Mouse (Mus musculus) cerebellum, adult 2 months (tissue): Measurements from ENCODE around the gene Gigyf2. TPM values are rescaled to one million over a fixed set of nuclear protein-coding genes. Genes with fewer than 3 reads are reported as not detected.

ENCODE experiments used
- DNase-seq, 2 experiments: peaks; one replicate each; pipeline ENCODE4 v3.0.0; 2021
- H3K27ac ChIP-seq: fragments of 200-500 bp; 2 replicates; pipeline ENCODE4 v1.5.1; 2012; ENCODE audit warnings: low read length, control low read depth, inconsistent platforms; ENCODE audit not compliant: insufficient read depth
- H3K27me3 ChIP-seq: fragments of 200-500 bp; 2 replicates; pipeline ENCODE4 v1.6.1; 2012; ENCODE audit warnings: inconsistent platforms, mild to moderate bottlenecking, low read length, moderate library complexity; ENCODE audit not compliant: control insufficient read depth, insufficient read depth
- H3K4me1 ChIP-seq: fragments of 200-500 bp; 2 replicates; pipeline ENCODE4 v1.6.1; 2011; ENCODE audit warnings: low read length; ENCODE audit not compliant: control insufficient read depth, insufficient read depth
- H3K4me3 ChIP-seq: fragments of 200-500 bp; replicated peaks from 2 replicates; pipeline ENCODE3; 2011; ENCODE audit warnings: mild to moderate bottlenecking, low read depth, low read length, control low read depth; ENCODE audit not compliant: insufficient read depth
- CTCF ChIP-seq: fragments of 200-500 bp; IDR thresholded peaks from 2 replicates; pipeline ENCODE4 v1.5.1; 2011; ENCODE audit warnings: low read depth, mild to moderate bottlenecking, control low read depth, low read length, moderate library complexity, borderline replicate concordance; ENCODE audit not compliant: insufficient read depth
- POLR2A ChIP-seq: fragments of 200-500 bp; IDR thresholded peaks from 2 replicates; pipeline ENCODE4 v1.6.1; 2011; ENCODE audit warnings: low read length, control low read depth, borderline replicate concordance; ENCODE audit not compliant: insufficient read depth
- WGBS: fragments of 180-500 bp; shearing (Covaris S2); methylation state at CpG from one replicate; pipeline ENCODE4 v1.1.7; 2018; 5-methylcytosine and 5-hydroxymethylcytosine counted together
- polyA plus RNA-seq: library from polyadenylated mRNA; depleted of rRNA; stranded (reverse); fragments of >200 nt; gene quantifications from 2 replicates; pipeline ENCODE4 v1.2.3, GENCODE M21; 2012

Gigyf2 gene
- polyA plus RNA-seq, 1 experiment = 63.1 TPM

DNA sequence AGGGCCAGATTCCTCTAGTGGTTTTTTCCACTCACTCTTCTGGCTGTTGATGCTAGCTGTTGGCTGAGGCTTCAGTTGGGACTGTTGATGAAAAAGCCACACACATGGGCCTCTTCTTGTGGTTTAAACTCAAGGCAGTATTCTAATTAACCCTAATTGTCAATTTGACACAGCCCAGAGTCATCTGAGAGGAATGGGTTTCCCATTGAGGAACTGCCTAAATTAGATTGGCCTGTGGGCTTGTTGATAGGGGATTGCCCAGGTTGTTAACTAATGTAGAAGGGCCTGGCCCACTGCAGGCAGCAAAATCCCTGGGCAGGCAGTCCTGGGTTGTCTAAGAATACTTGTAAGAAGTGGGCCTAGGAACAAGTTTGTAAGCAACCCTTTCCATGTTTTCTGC is 2.1 kb upstream of the Gigyf2 start:
- no peaks in the 10 kb centered on the region; the same call in 1 of the 2 replicates for H3K4me1 ChIP-seq
- H3K27me3 ChIP-seq = no peaks in the 10 kb centered on the region
- H3K27ac ChIP-seq = no peak overlapping the region
- H3K4me3 ChIP-seq = no peak overlapping the region
- no peak for DNase-seq
- no peak for TF ChIP-seq POLR2A
- no peak for TF ChIP-seq CTCF

DNA sequence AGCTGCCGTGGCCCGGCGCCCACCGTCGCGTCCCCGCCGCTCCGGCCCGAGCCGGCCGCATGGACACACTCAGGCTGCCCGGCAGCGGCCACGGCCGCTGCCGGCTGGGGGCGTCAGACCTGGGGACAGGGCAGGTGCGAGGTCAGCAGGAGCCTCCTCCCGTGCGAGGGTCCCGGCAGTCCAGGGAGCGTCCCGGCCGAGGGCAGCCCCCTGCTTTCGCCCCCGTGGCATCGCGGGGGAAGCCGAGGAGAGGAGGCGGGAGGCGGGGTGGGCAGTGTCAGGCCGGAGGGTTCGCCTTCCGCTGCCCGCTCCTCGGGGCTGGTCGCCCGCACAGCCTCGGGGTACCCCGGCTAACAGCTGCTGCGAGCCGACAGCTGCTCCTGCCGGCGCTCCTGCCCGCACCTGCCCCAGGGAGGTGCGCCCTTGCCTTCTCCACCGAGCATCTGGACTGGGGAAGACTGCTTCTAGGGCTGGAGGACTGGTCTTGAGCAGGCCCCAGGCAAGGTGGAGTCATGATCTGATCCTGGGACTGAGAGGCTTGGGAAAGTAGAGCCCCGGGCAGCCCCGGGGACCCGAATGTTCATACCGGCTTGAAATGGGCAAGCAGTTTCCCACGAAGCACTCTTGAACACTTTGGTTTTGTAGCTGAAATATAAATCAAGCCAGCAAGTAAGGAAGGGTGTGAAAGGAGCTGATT is 515 bp downstream of the Gigyf2 start:
- H3K4me1 ChIP-seq = peaks cover 2% of the 10 kb centered on the region; the same call in 1 of the 2 replicates
- WGBS = under 1% methylated on average over 52 of the region's 53 CpGs
- peak overlapping the region; percentile 35 for H3K27ac ChIP-seq
- H3K27me3 ChIP-seq = no peaks in the 10 kb centered on the region
- H3K4me3 ChIP-seq = peak overlapping the region; percentile 69
- DNase-seq = no peak
- TF ChIP-seq POLR2A (no peak), CTCF (no peak)

DNA sequence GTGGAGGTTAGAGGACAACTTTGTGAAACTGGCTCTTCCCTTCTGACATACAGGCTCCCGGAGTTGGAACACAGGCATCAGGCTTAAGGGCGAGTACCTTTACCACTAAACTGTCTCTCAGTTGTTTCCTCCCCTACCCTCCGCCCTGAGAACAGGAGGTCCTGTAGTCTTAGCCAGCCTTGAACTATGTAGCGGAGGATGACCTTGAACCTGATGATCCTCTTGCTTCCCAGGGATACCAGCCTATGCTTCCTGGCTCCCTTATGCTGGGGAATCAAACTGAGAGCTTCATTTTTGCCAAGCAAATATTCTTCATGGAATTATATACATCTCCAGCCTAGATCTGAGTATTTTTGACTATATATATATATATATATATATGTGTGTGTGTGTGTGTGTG is 5.0 kb downstream of the Gigyf2 start:
- no peak overlapping the region for H3K27ac ChIP-seq
- 96% methylated on average over 4 of the region's 4 CpGs for WGBS
- H3K4me3 ChIP-seq = no peak overlapping the region
- no peaks in the 10 kb centered on the region for H3K27me3 ChIP-seq
- no peak for DNase-seq
- peaks cover 2% of the 10 kb centered on the region; the same call in 1 of the 2 replicates for H3K4me1 ChIP-seq
- TF ChIP-seq CTCF = no peak
- TF ChIP-seq POLR2A = no peak

DNA sequence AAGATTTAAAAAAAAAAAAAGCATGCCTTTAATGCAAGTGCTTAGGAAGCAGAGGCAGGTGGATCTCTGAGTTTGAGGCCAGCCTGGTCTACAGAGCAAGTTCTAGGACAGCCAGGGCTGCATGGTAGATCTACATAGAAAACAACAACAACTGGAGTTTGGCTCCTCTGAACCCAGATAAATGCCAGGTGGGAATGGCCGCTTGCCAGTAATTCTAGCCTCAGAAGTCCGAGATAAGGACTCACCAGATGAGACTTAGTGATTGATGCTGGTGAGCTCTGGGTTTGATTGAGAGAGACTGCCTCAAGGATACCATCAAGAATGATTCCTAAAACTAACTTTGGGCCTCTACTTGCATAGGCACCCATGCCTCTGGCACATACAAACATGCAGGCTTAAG is 23.8 kb downstream of the Gigyf2 start:
- Histone ChIP-seq H3K4me1 (no peaks in the 10 kb centered on the region), H3K4me3 (no peak overlapping the region), H3K27ac (no peak overlapping the region), H3K27me3 (no peaks in the 10 kb centered on the region)
- no peak for TF ChIP-seq POLR2A
- no peak for TF ChIP-seq CTCF
- 54% methylated on average over 2 of the region's 2 CpGs for WGBS
- peak in 1 of 2 experiments; percentile 17 for DNase-seq

DNA sequence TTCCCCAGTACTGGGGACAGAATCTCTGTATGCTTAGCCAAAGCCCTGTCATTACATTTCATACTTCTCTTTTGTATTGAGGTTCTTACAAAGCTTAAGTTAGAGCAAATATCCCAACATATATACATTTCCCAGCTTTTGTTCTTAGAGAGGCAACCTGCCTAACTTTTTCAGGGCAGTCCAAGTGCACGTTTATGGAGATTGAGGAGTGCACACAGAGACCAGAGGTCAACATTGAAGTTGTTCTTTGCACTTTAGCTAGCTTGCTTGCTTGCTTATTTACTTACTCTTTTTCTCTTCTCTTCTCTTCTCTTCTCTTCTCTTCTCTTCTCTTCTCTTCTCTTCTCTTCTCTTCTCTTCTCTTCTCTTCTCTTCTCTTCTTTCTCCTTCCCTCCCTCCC is 33.5 kb downstream of the Gigyf2 start:
- WGBS = 72% methylated on average over 1 of the region's 1 CpGs
- no peak for DNase-seq
- no peak overlapping the region for H3K27ac ChIP-seq
- no peaks in the 10 kb centered on the region for H3K4me1 ChIP-seq
- H3K27me3 ChIP-seq = no peaks in the 10 kb centered on the region
- no peak for TF ChIP-seq POLR2A
- no peak for TF ChIP-seq CTCF
- no peak overlapping the region for H3K4me3 ChIP-seq

DNA sequence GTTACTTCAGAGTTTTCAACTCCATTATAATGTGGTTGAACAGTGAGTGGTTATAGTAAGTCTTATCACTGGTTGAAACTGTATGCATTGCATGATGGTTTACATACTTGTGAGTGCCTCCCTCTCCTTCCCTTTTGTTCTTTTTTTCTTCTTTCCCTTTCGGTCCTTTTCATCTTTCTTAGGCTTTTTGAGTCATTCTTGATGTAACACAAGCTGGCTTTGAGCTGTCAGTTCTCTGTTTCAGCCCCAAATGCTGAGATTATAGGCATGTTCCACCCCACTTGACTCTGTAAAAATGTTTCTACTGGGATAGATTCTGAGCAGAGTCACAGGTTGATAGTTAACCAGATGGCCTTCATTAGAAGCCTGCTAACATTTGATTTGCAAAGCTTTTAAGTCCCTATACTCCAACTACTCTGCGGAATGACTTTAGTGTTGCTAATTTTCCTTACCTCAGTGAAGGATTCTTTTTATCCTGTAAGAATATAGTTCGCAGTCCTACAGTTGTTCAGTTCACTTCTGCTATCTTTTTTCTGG is 51.3 kb downstream of the Gigyf2 start:
- no peaks in the 10 kb centered on the region for H3K27me3 ChIP-seq
- H3K27ac ChIP-seq = no peak overlapping the region
- no peak for DNase-seq
- no peak for TF ChIP-seq CTCF
- no peak for TF ChIP-seq POLR2A
- no peaks in the 10 kb centered on the region for H3K4me1 ChIP-seq
- no peak overlapping the region for H3K4me3 ChIP-seq
- WGBS = 97% methylated on average over 3 of the region's 3 CpGs

DNA sequence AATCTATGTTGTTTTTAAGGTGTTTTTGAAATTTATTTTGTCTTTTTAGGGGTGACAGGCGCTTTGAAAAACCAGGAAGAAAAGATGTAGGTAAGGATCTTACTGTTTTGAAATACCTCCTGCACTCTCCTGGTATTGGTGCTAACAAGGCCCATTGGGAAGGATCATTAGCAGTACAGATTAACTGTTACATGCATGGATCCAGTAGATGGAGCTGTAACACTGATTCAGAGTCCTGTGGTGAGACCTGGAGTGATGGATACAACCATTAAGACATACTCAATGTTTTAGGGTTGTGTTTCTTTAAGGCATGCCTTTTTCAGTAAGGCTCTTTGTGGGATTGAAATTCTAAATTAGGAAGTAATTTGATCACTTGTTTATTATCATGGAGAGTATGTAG is 53.1 kb downstream of the Gigyf2 start:
- Histone ChIP-seq H3K4me3 (no peak overlapping the region), H3K27ac (no peak overlapping the region), H3K4me1 (no peaks in the 10 kb centered on the region), H3K27me3 (no peaks in the 10 kb centered on the region)
- no peak for DNase-seq
- TF ChIP-seq POLR2A (no peak), CTCF (no peak)
- 94% methylated on average over 1 of the region's 1 CpGs for WGBS

DNA sequence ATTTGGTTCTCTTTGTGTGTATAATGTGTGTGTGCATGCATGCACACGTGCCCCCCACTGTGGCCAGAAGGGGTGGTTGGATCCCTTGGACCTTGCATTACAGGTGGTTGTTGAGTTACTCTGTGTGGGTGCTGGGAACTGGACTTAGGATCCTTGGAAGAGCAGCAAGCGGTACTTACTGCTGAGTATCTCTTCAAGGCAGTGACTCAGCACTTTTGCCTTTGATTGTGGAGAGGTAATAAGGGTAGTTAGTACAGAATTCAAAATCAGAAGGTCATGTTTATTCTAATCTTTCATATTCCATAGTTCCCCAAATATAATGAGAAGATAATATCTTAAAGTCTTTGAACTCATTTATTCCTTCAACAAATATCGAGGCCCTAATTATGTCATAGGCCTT is 54.4 kb downstream of the Gigyf2 start:
- H3K4me1 ChIP-seq = no peaks in the 10 kb centered on the region
- TF ChIP-seq POLR2A (no peak), CTCF (no peak)
- 92% methylated on average over 3 of the region's 3 CpGs for WGBS

More for the DNA sequence above, 54.4 kb downstream of the Gigyf2 start:
- no peaks in the 10 kb centered on the region for H3K27me3 ChIP-seq
- H3K27ac ChIP-seq = no peak overlapping the region
- no peak for DNase-seq
- H3K4me3 ChIP-seq = no peak overlapping the region
